Mouse (Mus musculus) G1E-ER4 (cell line): ENCODE data around the gene Prelp. TPM values are rescaled to one million over a fixed set of nuclear protein-coding genes. Genes with fewer than 3 reads are reported as not detected.

Source experiments
- GATA1 ChIP-seq: IDR thresholded peaks from one replicate; pipeline ENCODE4 v1.8.0; 2012; ENCODE audit warnings: low read length, inconsistent platforms
- polyA plus RNA-seq: library from polyadenylated mRNA; stranded (reverse); fragments of >175 nt; gene quantifications from 2 replicates; pipeline ENCODE4 v1.2.3, GENCODE M21; 2012

Gene Prelp
- polyA plus RNA-seq, 1 experiment, result 0.15 TPM

GRCm38 (mm10) chr1:133940481-133941092 is 19.4 kb upstream of the Prelp start:
- TF ChIP-seq GATA1, result no peak

DNA sequence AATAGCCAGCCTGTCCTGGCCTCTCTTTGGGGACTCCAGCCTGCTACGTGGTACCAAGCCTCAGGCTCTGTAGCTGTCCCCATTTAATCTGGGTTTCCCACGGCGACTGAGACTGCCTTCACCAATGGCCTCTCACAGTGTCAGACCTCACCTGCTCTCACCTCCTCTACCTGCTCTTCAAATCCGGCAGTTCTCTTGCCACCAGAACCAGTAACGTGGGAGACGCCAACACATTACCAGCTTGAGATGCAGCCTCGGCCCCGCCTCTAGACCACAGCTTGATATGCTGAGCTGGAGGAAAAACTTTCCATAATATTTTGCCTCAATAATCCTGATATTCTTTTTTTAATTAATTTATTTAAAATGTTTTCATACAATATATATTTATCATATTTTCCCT is 18.5 kb upstream of the Prelp start:
- TF ChIP-seq GATA1, result no peak

- TF ChIP-seq GATA1, result no peak
These were observed 15.0 kb upstream of the Prelp start for GRCm38 (mm10) chr1:133936169-133936568.

DNA sequence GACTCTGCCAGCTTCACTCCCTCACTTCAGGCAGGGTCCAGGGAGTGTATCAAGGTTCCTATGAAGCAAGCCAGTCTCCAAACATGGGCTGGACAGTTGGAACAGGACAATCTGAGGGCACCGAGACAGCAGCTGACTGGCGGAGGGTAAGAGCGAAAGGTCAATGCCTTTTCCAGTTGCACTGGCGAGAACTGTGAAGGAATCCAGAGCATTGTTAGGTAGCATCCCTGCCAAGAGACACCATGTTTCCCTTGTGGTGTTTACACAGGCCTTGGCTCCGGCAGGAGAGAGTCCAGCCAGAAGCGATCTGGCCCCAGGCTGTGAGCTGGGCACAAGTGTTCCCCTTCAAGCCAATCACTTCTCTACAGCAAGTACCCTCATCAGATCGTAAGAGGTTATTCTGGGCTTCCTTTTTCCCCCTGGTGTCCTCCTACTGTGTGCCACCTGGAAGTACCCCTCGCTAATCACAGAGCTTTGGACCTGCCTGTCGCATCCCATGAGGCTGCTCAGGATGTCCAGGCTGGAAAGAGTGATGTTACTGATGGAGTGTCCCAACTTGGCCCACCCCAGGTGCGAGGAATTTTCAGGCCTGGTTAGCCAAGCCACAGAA is 13.2 kb upstream of the Prelp start:
- TF ChIP-seq GATA1, result no peak

GRCm38 (mm10) chr1:133933301-133934195 is 12.3 kb upstream of the Prelp start:
- TF ChIP-seq GATA1, result no peak

- no peak for TF ChIP-seq GATA1
These were observed 8.8 kb upstream of the Prelp start for GRCm38 (mm10) chr1:133929980-133930379.

- TF ChIP-seq GATA1, result no peak
These were observed 4.0 kb upstream of the Prelp start for GRCm38 (mm10) chr1:133925223-133925622.

DNA sequence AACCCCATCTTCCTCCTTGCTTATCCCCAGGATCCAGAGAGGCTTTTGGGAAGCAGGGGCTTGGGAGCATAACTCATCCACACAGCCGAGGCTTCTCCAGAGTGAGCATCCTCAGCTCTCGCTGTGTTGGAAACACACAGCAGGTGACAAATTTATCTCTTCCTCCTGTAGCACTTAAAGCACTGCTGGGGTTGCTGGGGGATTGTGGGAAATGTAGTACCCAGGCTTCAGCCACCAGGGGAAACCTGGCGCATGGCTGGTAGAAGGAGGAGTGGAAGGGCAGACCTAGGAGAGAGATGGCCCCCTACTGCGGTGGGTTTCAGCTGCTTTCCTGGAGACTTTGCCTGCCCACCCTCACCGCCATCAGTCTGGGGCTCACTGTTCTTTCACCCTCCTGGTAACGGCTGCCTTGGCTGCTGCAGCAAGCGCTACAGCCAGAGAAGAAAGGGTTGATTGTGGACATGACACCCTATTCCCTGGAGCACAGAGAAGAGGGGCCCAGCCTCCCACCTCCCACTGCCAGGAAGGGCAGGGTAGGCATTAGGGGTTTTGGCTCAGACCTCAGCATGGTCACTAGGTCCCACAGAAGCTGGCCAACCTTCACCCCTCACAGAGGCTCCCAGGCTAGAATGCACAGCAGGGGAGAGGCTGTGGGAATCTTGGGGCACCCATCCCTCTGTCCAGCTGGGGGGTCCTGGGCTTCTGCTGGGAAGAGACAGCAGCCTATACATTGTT is 3.1 kb upstream of the Prelp start:
- TF ChIP-seq GATA1, result no peak

- TF ChIP-seq GATA1, result no peak
These were observed 1.9 kb upstream of the Prelp start for GRCm38 (mm10) chr1:133923071-133923470.

- no peak for TF ChIP-seq GATA1
These were observed 338 bp downstream of the Prelp start for GRCm38 (mm10) chr1:133920876-133921275.

GRCm38 (mm10) chr1:133920401-133920800 is 813 bp downstream of the Prelp start:
- no peak for TF ChIP-seq GATA1

GRCm38 (mm10) chr1:133918088-133918470 is 3.1 kb downstream of the Prelp start:
- TF ChIP-seq GATA1, result no peak

DNA sequence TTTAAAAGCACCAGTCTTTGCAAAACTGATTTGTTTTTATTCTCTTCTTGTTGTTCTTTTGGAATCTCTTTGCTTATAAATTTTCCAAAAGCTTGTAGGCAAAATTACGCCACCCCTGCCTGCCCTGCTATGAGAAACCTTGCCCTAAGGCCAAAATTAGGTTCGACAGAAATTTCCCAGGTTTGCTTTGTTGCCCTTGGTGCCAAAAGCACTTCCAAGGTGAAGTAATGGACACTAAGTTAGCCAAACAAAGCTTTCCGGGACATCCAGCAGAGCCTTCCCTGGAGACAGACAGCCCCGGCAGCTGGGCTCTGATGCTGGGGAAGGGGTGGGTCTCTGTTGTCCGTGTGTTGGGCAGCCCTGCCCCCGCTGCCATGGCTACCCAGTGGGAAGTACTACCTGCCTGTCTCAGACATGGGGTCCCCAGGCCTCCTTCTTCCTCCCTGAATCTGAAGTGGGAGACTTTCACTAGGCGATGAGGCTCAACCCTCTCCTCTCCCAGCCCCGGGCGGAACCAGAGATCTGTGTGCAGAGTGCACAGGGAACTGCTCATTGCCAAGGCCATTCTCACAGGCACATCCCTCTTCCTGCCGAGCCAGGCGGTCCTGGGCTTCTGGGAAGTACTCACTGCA is 3.6 kb downstream of the Prelp start:
- no peak for TF ChIP-seq GATA1

DNA sequence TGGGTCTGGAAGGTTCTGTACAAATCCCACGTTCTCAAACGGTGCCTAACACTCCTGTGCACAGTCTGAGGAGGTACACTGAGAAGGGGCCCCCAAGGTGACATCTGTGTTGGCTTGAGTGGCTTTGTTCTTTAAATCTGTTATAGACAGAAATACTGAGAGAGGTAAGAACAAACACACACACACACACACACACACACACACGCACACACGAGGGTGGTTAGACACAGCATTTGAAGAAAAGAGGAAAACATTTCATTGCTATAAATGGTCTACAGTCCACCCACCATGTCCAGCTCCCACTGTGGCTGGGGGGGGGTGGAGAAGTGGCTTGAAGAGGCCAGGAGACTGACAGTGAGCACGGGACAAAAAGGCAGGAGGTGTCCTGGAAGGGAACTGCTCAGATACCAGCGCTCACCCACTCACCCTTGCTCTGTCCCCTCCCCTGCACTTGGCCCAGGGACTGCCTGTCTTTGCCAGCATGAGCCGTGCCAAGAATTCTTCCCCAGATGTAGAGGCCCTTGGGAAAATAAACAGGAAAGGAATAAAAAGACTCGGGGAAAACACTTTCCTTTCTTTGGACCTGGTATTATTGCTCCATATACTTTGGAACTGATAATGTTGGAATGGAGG is 5.4 kb downstream of the Prelp start:
- TF ChIP-seq GATA1, result no peak

DNA sequence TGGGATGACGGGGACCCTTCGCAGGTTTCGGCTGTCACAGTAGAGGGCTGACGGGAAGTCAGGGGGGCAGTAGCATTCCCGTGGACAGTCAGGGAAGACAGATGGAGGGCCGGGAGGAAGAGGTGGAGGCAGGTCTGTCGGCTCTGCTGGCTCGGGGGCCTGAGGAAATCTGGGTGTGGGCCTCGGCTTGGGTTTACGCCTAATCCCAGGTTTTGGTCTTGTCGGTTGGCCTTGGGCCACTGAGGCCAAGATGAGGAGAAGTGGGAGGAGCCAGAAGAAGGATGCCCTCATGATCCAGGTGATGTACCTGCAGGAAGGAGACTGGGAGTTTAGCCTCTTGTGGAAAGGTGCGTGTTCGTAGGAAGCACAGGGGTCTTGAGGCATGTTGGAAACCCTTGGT is 6.1 kb downstream of the Prelp start:
- TF ChIP-seq GATA1, result no peak
